Mouse (Mus musculus) limb, embryonic 13.5 days (tissue): ENCODE measurements at regions not wholly inside any gene's neighbourhood (a gene's known extent, or its start where the extent isn't known, plus 50 kb on each side); places are given as distances from the start of the nearest gene placed in this dataset.
A peak's percentile ranks its signal among the peaks of the same experiment; 100 is the strongest.

Experiments
- ATAC-seq: fragments of 200-750 bp; cut with Nextera tagmentation; 2 replicates; pipeline ENCODE4 v1.8.0; 2017; ENCODE audit warnings: low read depth, moderate number of reproducible peaks, moderate TSS enrichment; ENCODE audit not compliant: low FRiP score
- H3K27ac ChIP-seq: fragments of 300-500 bp; sonication (generic); 2 replicates; pipeline ENCODE4 v1.5.1; 2015; ENCODE audit warnings: inconsistent platforms, mild to moderate bottlenecking, moderate library complexity
- H3K27me3 ChIP-seq: fragments of 300-500 bp; sonication (generic); 2 replicates; pipeline ENCODE4 v1.6.1; 2015; ENCODE audit warnings: mild to moderate bottlenecking, inconsistent platforms
- H3K36me3 ChIP-seq: fragments of 300-500 bp; sonication (generic); 2 replicates; pipeline ENCODE4 v1.6.1; 2015; ENCODE audit warnings: inconsistent platforms, mild to moderate bottlenecking, moderate library complexity
- H3K4me1 ChIP-seq: fragments of 300-500 bp; sonication (generic); 2 replicates; pipeline ENCODE4 v1.6.1; 2015; ENCODE audit warnings: inconsistent platforms
- H3K4me2 ChIP-seq: fragments of 300-500 bp; sonication (generic); replicated peaks from 2 replicates; pipeline ENCODE4 v1.6.1; 2015; ENCODE audit warnings: inconsistent platforms, mild to moderate bottlenecking, moderate library complexity
- H3K4me3 ChIP-seq: fragments of 300-500 bp; sonication (generic); 2 replicates; pipeline ENCODE4 v1.5.1; 2015; ENCODE audit warnings: moderate library complexity, mild to moderate bottlenecking, inconsistent platforms
- H3K9ac ChIP-seq: fragments of 300-500 bp; sonication (generic); 2 replicates; pipeline ENCODE4 v1.6.1; 2015; ENCODE audit warnings: mild to moderate bottlenecking, inconsistent platforms
- H3K9me3 ChIP-seq: fragments of 300-500 bp; sonication (generic); 2 replicates; pipeline ENCODE4 v1.6.1; 2016; ENCODE audit warnings: inconsistent platforms
- WGBS: fragments of 180-500 bp; shearing (Covaris S2); methylation state at CpG from one replicate; pipeline ENCODE4 v1.1.7; 2015; 5-methylcytosine and 5-hydroxymethylcytosine counted together

DNA sequence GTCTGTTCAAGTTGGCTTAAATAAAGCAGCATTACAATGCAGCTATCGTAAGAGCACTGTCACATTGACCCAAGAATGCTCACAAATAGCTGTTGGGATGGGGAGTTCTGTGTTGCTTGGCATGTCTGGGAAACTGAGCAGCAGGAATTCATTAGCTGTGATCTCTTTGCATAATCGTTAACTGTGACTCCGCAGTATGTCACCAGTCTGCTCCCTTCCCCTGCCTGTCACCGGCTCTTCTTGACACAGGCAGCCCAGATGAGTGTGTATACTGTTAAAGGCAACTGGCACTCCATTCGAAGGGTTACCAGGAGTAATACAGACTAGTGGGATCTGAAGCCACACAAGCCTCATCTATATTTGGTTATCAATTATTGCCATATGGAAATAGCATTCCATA, 67.3 kb upstream of the Osbpl8 start:
- Histone ChIP-seq H3K36me3 (no peaks in the 10 kb centered on the region), H3K27me3 (no peaks in the 10 kb centered on the region), H3K9ac (no peak overlapping the region), H3K4me3 (no peak overlapping the region), H3K27ac (no peak overlapping the region), H3K9me3 (no peaks in the 10 kb centered on the region), H3K4me1 (no peaks in the 10 kb centered on the region; the same call in 1 of the 2 replicates), H3K4me2 (no peak overlapping the region)
- ATAC-seq: no peak
- WGBS: 45% methylated on average over 5 of the region's 5 CpGs

DNA sequence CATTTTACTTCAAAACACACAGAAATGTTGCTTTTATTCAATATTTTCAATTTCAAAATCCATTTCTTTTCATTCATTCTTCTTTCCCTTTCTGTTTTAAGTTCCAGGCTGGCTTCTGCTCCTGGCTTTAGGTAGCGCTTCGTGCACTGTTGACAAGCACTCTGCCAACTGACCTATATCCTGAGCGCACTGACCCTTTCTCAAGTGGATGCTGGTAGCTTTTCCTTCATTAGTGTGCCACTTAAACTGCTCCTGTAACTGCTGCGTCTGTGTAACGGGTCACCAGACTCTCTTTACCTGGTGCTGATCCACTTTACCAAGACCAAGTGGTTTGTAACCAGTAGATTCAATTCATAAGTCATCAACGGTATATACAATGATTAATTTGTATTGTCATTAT, 67.7 kb upstream of the Osbpl8 start:
- Histone ChIP-seq H3K27me3 (no peaks in the 10 kb centered on the region), H3K9ac (no peak overlapping the region), H3K27ac (no peak overlapping the region), H3K4me2 (no peak overlapping the region), H3K4me1 (no peaks in the 10 kb centered on the region; the same call in 1 of the 2 replicates), H3K9me3 (no peaks in the 10 kb centered on the region), H3K4me3 (no peak overlapping the region), H3K36me3 (no peaks in the 10 kb centered on the region)
- ATAC-seq: no peak
- 79% methylated on average over 6 of the region's 6 CpGs for WGBS

DNA sequence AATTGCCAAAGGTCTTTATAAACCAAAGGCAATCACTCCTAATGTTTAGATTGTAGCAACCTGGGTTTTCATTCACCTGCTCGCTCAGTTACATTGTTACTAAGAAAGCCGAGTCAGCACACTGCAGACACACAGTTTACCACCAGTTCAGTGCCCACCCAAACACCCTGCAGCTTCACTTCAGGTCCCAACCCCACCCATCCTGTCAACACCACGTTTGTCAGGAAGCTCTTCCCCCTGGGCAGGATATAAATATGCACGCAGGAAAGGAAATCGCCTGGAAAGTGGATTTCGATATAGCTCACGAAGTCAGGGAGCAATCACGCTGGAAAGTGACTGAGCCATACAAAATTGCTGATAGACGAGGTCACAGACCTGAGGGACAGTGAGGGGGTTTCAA, 70.1 kb upstream of the Osbpl8 start:
- Histone ChIP-seq H3K4me3 (no peak overlapping the region), H3K9me3 (no peaks in the 10 kb centered on the region), H3K27me3 (no peaks in the 10 kb centered on the region), H3K36me3 (no peaks in the 10 kb centered on the region), H3K4me2 (no peak overlapping the region), H3K4me1 (no peaks in the 10 kb centered on the region; the same call in 1 of the 2 replicates), H3K27ac (no peak overlapping the region), H3K9ac (no peak overlapping the region)
- ATAC-seq: no peak
- WGBS: 56% methylated on average over 9 of the region's 9 CpGs

DNA sequence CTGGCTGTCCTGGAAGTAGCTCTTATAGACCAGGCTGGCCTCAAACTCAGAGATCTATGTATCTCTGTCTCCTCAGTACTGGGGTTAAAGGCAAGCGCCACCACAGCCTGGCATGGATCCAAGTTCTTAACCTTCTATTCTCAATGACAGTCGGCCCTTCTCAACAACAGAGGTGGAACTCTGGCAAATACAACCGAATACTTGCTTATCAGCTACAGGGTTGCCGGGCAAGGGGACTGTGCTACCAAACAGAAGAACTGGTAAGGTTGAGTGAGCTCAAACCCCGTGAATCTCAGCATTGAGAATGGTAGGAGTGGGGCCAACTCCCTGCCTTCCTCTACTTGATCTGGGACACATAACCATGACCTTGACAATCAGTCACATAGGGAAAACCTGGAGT, 75.2 kb upstream of the Osbpl8 start:
- H3K9ac ChIP-seq: no peak overlapping the region
- H3K36me3 ChIP-seq: no peaks in the 10 kb centered on the region
- WGBS: 72% methylated on average over 5 of the region's 5 CpGs
- no peaks in the 10 kb centered on the region for H3K9me3 ChIP-seq
- no peaks in the 10 kb centered on the region for H3K27me3 ChIP-seq
- H3K27ac ChIP-seq: no peak overlapping the region
- ATAC-seq: peak; percentile 26; the same call in 1 of the 2 replicates
- no peak overlapping the region for H3K4me2 ChIP-seq
- H3K4me3 ChIP-seq: no peak overlapping the region
- no peaks in the 10 kb centered on the region; the same call in 1 of the 2 replicates for H3K4me1 ChIP-seq

DNA sequence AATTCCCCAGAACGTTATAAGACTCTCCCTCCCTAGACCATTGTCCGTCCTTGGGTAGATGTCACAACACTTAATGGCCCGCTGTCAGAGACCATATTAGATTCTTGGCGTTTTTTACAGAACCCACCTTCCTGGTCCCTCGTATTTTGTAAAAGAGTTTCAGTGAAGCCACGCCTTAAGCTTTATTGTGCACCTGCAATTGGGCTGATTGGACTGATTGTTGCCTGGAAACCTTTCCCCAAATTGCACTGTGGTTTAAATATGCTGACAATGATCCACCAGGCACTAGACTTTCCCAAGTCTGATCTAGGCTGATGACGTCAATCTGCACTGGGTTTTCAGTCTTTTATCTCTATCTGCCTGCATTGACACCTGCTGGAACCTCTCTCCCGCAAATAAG, 75.6 kb upstream of the Zdhhc17 start:
- no peak overlapping the region for H3K4me2 ChIP-seq
- no peak for ATAC-seq
- no peak overlapping the region for H3K9ac ChIP-seq
- no peaks in the 10 kb centered on the region for H3K36me3 ChIP-seq
- WGBS: 80% methylated on average over 8 of the region's 8 CpGs
- H3K9me3 ChIP-seq: no peaks in the 10 kb centered on the region
- H3K27ac ChIP-seq: no peak overlapping the region
- no peaks in the 10 kb centered on the region for H3K27me3 ChIP-seq
- H3K4me1 ChIP-seq: no peaks in the 10 kb centered on the region
- no peak overlapping the region for H3K4me3 ChIP-seq

DNA sequence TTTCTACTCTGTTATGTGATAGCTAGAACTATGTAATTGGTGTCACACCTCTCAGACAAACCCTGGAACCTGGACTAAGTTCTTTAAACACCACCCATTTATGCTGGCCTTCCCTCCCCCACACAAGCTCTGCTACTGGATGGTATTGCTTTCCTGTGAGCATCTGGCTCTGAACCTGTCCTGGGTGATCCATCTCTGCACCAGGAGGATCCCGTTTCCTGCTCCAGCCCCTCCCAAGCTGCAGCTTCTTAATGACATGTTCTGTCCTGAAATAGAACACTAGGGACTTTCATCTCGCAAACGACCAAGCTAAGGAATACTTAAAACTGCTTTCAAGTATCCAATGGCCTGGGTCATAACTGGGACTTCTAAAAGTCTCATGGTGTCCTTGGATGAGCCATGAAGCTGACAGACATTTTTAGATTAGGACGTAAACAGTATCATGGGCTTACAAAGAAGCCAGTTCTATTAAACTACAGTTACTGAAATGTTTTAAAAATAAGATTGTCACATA, 74.4 kb upstream of the Zdhhc17 start:
- Histone ChIP-seq H3K27me3 (no peaks in the 10 kb centered on the region), H3K4me3 (no peak overlapping the region), H3K27ac (no peak overlapping the region), H3K36me3 (no peaks in the 10 kb centered on the region), H3K4me2 (no peak overlapping the region), H3K4me1 (no peaks in the 10 kb centered on the region), H3K9ac (no peak overlapping the region), H3K9me3 (no peaks in the 10 kb centered on the region)
- ATAC-seq: no peak
- 25% methylated on average over 4 of the region's 4 CpGs for WGBS

DNA sequence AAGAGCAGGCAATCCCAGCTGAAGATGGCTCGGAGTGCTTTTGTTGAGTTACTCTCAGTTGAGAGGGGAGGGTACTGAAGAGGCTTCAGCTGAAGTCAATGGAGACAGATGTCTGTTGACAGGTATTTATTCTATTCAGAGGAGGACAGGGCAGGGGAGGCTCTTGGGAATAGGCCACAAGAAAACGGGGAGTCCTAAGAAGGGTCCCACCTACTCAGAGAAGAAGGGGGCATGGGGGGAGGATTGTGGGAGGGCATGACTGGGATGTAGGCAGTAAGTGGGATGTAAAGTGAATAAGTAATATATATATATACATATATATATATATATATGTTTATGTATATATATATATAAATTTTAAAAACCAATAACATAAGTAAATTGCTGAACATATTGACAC, 73.9 kb upstream of the Zdhhc17 start:
- no peak overlapping the region for H3K27ac ChIP-seq
- no peaks in the 10 kb centered on the region for H3K9me3 ChIP-seq
- no peak overlapping the region for H3K9ac ChIP-seq
- no peaks in the 10 kb centered on the region for H3K27me3 ChIP-seq
- WGBS: 40% methylated on average over 2 of the region's 2 CpGs
- no peaks in the 10 kb centered on the region for H3K4me1 ChIP-seq
- H3K36me3 ChIP-seq: no peaks in the 10 kb centered on the region
- no peak overlapping the region for H3K4me2 ChIP-seq
- no peak for ATAC-seq
- H3K4me3 ChIP-seq: no peak overlapping the region

DNA sequence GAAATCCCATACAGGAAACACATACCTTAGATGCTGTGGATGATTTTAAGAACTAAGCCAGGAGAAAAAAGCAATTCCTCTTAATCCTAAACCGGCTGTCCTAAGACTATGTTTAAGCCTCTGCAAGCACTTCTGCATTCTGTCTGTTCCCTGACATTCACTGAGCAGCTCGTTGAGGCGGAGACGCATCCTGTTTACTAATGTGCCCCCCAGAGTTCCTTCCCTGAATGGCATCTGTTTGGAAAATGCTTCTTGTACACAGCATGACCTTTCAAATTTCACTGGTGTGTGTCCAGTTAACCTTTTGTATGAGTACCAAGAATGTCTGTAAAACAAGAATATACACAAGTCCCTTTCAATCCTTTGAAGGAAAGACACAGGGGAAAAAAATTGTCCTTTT, 73.4 kb upstream of the Zdhhc17 start:
- H3K27ac ChIP-seq: no peak overlapping the region
- no peak for ATAC-seq
- no peaks in the 10 kb centered on the region for H3K4me1 ChIP-seq
- H3K4me3 ChIP-seq: no peak overlapping the region
- H3K27me3 ChIP-seq: no peaks in the 10 kb centered on the region
- 19% methylated on average over 4 of the region's 4 CpGs for WGBS
- H3K36me3 ChIP-seq: no peaks in the 10 kb centered on the region
- H3K9me3 ChIP-seq: no peaks in the 10 kb centered on the region
- H3K9ac ChIP-seq: no peak overlapping the region
- no peak overlapping the region for H3K4me2 ChIP-seq

DNA sequence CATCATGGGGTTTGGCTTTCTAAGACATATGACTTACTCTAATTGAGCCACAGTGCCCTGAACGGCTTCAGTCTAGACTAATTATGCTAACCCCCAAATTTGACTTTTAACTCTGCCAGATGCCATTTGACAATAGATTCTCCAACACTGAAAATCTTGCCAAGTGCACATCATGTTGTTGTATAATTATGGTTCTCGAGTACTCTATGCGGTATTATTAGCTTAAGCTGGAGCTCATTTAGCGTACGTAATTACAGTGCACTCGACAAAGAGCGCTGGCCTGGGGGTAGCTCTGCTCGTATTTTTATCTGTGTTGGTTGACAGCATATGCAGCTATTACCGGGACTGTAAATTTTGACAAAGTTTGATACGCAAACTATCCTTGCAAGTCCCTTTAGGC, 70.4 kb upstream of the Zdhhc17 start:
- Histone ChIP-seq H3K9me3 (0 out of 2 replicates have a peak, but pooled peaks cover 4% of the 10 kb centered on the region), H3K4me2 (no peak overlapping the region), H3K4me3 (no peak overlapping the region), H3K27ac (no peak overlapping the region), H3K4me1 (no peaks in the 10 kb centered on the region), H3K27me3 (no peaks in the 10 kb centered on the region), H3K9ac (no peak overlapping the region), H3K36me3 (no peaks in the 10 kb centered on the region)
- ATAC-seq: no peak
- 58% methylated on average over 10 of the region's 10 CpGs for WGBS

DNA sequence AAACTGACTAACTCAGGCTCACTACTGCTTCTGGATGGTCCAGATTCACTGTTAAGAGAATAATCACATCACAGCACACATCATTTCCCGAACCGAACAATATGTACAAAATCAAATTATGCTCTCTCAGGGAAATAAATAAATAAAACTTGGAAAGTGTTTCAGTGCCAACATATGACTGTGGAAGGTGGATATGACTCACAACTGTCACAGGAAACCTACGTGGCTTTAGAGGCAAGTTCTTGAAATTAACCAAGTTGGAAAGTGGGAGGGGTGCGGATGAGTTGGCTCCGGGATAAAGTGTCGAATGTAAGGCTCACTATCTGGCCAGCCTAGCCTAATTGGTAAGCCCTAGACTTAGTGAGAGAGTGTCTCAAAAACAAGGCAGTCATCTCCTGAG, 69.1 kb upstream of the Zdhhc17 start:
- H3K4me2 ChIP-seq: no peak overlapping the region
- 0 out of 2 replicates have a peak, but pooled peaks cover 4% of the 10 kb centered on the region for H3K9me3 ChIP-seq
- no peaks in the 10 kb centered on the region for H3K27me3 ChIP-seq
- H3K36me3 ChIP-seq: no peaks in the 10 kb centered on the region
- no peak overlapping the region for H3K27ac ChIP-seq
- no peak overlapping the region for H3K9ac ChIP-seq
- no peak for ATAC-seq
- WGBS: 88% methylated on average over 6 of the region's 6 CpGs
- no peaks in the 10 kb centered on the region for H3K4me1 ChIP-seq
- no peak overlapping the region for H3K4me3 ChIP-seq

DNA sequence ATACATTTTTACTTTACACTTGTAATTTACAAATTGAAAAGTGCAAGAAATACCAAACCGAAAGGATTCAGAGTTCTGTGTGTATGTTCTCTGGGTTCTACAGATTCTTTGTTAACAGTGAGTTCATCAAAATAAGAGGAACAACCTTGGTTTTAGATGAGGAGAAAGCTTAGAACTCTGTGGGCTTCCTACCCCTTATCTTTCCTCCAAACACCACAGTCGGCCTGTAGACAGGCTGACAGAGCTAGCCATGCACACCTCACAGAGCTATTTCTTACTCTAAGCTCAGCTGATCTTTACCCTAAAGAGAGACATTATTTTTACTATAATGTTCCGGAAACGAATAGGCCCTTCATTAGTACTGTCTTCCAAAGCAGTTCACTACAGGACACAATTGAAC, 67.7 kb upstream of the Zdhhc17 start:
- Histone ChIP-seq H3K27me3 (no peaks in the 10 kb centered on the region), H3K27ac (no peak overlapping the region), H3K4me3 (no peak overlapping the region), H3K36me3 (no peaks in the 10 kb centered on the region), H3K4me2 (no peak overlapping the region), H3K9me3 (0 out of 2 replicates have a peak, but pooled peaks cover 4% of the 10 kb centered on the region), H3K9ac (no peak overlapping the region), H3K4me1 (peaks cover 8% of the 10 kb centered on the region; the same call in 1 of the 2 replicates)
- 90% methylated on average over 4 of the region's 4 CpGs for WGBS
- no peak for ATAC-seq

DNA sequence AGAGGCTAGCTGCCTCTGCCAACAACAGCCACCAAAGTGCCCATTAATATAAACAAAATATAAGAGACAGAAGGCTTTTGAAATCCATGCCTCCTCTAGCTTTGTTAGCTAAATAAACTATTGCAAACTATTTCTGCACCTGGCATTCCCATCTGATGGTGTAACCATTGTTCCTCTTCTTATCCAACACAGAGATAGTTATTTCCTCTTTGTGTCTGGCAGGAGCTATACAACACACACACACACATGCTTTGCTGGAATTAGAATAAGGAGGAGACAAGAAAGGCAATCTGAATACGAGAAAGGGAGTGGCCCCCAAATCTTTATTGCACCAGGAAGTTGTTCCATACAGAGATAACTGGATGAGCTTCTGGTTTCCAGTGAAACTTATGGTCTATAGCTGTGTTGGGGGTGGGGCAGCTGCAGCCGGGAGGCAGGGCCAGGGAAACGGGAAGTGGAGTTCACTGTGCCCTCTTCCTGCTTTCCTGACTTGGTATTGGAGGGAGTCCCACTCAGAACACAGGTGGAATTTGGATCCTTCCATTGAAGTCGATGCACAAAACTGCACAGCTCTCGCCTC, 64.0 kb upstream of the Zdhhc17 start:
- WGBS: 62% methylated on average over 5 of the region's 5 CpGs
- no peak overlapping the region for H3K9ac ChIP-seq
- H3K36me3 ChIP-seq: no peaks in the 10 kb centered on the region
- H3K4me3 ChIP-seq: no peak overlapping the region
- no peak overlapping the region for H3K4me2 ChIP-seq
- ATAC-seq: no peak
- H3K9me3 ChIP-seq: 0 out of 2 replicates have a peak, but pooled peaks cover 4% of the 10 kb centered on the region
- no peak overlapping the region for H3K27ac ChIP-seq
- peaks cover 8% of the 10 kb centered on the region; the same call in 1 of the 2 replicates for H3K4me1 ChIP-seq
- H3K27me3 ChIP-seq: no peaks in the 10 kb centered on the region

DNA sequence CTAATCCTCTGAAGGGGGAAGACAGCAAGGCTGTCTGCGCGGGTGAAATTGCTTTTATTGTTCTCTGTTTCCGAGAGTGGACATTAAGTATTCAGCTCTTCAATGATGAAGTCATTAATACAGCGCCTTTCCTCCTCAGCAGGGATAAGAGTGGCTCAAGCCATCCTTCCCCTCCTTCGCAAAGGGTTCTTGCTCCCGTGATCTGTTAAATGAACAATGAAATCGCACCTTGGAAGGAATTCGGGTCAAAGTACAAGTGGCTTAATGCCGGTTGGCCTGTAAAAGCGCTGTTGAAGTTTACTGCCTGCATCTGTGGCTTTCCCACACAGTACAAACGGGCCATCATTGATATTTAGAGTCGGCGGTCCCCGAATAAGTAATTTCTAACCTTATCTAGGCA, 63.3 kb upstream of the Zdhhc17 start:
- no peak overlapping the region for H3K9ac ChIP-seq
- no peak overlapping the region for H3K4me3 ChIP-seq
- no peak for ATAC-seq
- no peaks in the 10 kb centered on the region for H3K27me3 ChIP-seq
- H3K36me3 ChIP-seq: no peaks in the 10 kb centered on the region
- H3K4me1 ChIP-seq: peaks cover 8% of the 10 kb centered on the region; the same call in 1 of the 2 replicates
- H3K4me2 ChIP-seq: no peak overlapping the region
- 19% methylated on average over 14 of the region's 14 CpGs for WGBS
- H3K27ac ChIP-seq: no peak overlapping the region
- H3K9me3 ChIP-seq: 0 out of 2 replicates have a peak, but pooled peaks cover 4% of the 10 kb centered on the region
